Mouse (Mus musculus): ENCODE results near the gene Igflr1.

Igflr1 gene

DNA sequence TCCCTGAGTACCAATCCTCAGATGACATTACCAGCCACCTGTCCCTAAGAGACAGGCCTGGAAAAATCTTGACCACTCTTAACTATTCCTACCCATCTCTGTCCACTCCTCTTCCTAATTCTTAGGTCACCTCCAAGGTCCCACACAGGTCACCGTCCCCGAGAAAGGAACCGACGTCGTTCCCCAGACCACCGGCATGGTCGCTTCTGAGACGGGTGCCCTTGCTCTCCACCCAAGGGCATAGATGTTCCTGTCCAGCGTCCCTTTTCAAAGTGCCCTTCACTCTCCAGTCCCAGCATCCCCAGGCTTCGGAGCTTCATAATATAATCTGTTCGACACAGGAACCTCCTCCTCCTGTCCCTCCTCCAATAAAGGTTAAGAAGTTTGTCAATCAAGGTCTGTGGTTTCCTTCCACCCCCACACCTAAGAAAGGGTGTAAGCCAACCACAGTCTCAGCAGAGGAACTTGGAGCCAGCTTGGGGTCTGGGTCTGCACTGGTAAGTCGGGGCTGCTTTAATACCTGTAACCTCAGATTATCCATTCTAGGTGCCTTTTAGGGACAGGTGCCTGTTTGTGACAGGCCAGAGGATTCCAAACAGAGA is at the start of gene Igflr1:
Igflr1 (plus strand) TSS at position 458 of the 602 bp plus-strand sequence.
- no peak for DNase-seq

DNA sequence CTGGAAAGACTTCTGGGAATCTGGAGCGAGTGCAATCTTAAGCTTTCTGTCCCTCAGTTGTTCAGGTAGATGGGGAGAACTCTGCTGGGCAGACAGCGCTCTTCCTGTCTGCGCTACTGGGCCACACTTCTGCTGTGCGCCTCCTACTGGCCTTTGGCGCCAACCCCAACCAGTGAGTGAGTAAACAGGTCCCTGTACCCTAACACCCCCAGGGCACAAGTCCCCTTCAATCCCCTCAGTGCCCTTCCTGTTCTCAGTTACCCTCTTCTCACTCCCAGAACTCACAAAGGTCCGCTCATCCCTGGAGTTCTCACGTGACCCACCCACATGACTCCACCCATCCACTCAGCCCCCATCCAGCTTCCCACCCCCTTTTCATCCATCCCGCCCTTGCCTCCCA is 46.9 kb upstream of the Igflr1 start:
- DNase-seq: no peak

DNA sequence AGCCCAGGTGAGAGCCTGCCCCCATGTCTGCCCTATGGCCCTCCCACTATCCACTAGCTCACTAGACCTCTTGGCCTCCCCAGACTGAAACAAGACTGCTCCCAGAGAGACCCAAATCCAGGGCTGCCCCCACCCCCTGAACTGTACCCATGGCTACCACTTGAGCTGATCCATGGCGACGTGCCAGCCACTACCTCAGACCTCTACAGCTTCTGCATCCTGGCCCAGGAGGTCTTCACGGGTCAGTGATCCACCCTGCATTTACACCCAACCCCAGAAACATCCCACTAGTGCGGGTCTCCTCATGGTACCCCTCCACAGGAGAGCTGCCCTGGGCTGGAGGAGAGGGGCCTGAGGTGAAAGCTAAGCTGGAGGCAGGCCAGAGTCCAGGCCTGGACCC is 44.8 kb upstream of the Igflr1 start:
- no peak for DNase-seq

DNA sequence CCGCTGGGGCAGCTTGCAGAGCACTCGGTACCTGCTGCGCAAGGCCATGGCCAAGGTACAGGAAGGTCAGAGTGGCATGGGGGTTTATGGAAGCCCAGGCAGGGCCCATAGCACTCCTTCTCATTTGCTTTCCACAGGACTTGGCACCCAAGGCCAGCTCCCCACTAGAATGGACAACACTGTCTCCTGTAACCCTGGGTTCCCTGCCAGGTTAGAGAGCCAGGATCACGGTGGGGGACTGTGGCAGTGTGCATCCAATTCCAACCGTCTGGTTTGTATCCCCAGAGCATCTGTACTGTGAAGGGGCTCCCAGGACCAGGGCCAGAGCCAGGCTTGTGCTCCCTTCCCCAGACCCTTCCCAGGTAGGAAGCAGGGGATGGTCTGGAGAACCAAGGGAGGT is 44.4 kb upstream of the Igflr1 start:
- no peak for DNase-seq

- no peak for DNase-seq
Observed at GRCm38 (mm10) chr7:30522871-30523270, 42.4 kb upstream of the Igflr1 start.

DNA sequence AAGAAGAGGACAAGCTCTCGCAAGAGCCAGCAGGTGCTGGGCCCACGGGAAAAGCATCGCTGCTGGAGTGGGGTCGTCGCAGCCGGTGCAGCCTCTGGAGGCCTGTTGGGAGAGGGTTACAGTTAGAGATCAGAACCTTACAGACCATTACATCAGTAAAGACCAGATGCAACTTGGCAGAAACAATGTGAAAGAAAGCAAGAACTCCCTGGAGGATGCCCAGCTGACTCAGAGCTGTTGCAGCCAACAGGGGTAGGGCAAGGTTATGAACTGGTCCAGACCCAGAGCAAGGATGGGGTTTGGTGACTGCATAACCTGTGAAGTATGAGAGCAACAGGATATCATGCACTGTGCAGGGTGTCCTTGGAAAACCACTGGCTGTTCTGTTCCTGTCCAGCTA is 40.7 kb upstream of the Igflr1 start:
- no peak for DNase-seq

GRCm38 (mm10) chr7:30525954-30526353 is 39.3 kb upstream of the Igflr1 start:
- no peak for DNase-seq

- DNase-seq: no peak
Observed at GRCm38 (mm10) chr7:30526399-30526798, 38.8 kb upstream of the Igflr1 start.

DNA sequence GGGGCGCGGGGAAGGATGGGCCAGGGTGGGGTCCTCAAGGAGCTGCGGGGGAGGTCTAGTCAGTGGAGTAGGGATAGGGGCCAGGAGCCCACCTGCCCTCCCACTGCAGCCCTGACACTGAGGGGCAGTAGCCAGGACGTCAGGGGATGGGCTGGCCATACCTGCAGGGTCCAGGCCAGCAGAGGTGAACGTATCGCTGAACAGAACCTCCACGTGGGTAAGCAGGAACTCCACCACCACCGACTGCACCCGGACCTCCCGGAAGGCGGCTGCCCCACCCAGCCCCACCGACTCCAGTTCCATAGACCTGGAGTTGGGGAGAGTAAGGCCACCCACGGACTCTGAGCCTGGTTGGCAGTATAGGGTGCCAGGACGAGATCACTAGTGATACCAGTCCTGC is 38.2 kb upstream of the Igflr1 start:
- no peak for DNase-seq

DNA sequence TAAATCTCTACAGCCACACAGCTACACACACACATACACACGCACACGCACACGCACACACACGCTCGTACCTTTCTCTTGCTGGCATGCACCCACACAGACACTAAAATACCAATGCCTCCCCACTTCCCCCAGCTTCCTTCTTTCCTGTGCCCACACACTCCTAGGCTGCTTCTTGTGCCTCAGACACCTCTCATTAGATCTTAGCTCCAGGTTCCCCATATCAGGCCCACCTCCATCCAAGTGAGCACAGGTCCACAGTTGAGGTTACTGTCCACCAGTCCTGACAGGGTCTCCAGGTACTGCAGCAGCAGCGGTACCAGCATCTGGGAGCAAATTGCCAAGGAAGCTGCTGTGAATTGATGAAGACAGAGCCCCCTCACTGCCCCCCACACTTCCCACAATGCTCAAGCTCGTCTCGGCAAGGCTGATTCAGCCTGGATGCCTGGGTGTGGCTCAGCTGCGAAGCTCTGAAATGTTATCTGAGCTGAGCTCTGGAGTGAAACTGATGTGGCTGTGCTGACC is 33.9 kb upstream of the Igflr1 start:
- no peak for DNase-seq

GRCm38 (mm10) chr7:30532931-30533330 is 32.3 kb upstream of the Igflr1 start:
- no peak for DNase-seq

- no peak for DNase-seq
Observed at GRCm38 (mm10) chr7:30533941-30534632, 31.1 kb upstream of the Igflr1 start.

DNA sequence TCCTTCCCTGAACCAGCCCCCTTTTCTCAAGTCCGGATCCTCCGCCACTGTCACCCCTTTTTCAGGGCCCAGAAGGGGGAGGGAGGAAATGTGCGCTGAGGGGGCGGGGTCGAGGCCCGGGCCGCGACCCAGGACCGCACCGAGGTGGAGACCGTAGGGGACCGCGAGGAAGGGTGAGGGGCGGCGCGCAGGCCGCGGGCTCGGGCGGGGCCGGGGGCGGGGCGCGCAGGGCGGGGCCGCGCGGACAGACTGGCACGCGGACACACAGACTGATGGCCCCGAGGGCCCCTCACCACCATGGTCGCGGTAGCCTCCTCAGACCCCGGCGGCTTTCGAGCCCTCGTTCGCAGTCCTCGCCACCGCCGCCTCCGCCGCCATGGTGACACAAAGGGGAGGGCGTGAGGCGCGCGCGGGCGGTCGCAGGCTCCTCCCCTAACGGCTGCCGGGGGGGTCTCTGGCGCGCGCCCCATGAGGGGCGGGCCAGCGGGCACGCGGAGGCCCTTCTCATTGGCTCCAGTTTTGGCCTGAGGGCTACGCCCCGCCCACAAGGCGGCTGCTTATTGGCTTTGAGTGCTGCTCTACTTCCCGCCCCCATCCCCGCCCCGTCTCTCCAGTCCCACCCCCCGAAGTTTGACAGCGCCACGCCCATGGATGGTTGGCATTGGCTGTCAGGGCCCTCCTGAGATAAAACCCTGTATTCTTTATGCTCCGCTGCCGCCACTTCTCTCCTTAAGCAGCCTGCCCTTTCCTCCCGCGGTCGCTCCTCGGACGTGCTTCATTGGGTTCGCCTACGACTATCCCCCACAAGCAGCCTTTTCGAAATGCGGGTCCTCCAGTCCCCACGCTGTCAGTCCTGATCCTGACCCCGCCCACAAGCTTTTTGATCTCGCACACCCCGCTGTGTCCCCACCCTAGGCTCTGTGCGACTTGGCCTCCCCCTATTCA is 30.3 kb upstream of the Igflr1 start, which contains the start of gene Arhgap33:
Arhgap33 (minus strand) TSS at position 428 of the 945 bp plus-strand sequence.
- peak; percentile 97 for DNase-seq

- no peak for DNase-seq
Observed at GRCm38 (mm10) chr7:30540572-30540971, 24.7 kb upstream of the Igflr1 start.

- DNase-seq: no peak
Observed at GRCm38 (mm10) chr7:30544327-30544726, 20.9 kb upstream of the Igflr1 start.

DNA sequence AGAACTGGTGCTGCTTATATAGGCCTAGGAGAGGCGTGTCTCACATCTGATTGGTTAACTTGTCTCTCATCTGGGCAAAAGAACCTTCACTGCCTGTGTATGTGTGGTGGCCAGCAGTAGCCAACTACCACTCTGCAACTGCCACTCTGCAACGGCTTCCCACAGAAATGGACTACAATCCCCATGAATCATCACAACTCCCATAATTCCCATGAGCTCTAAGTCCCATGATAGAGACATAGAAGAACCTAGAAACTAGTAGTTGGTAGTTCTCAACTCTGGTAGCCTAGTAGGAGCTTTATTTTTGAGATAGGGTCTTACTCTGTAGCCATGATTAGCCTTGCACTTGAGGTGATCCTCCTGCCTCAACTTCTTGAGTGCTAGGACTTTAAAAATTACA is 15.3 kb upstream of the Igflr1 start:
- DNase-seq: no peak

GRCm38 (mm10) chr7:30550603-30551002 is 14.6 kb upstream of the Igflr1 start:
- DNase-seq: no peak

- DNase-seq: no peak
Observed at GRCm38 (mm10) chr7:30551445-30552101, 13.7 kb upstream of the Igflr1 start.

DNA sequence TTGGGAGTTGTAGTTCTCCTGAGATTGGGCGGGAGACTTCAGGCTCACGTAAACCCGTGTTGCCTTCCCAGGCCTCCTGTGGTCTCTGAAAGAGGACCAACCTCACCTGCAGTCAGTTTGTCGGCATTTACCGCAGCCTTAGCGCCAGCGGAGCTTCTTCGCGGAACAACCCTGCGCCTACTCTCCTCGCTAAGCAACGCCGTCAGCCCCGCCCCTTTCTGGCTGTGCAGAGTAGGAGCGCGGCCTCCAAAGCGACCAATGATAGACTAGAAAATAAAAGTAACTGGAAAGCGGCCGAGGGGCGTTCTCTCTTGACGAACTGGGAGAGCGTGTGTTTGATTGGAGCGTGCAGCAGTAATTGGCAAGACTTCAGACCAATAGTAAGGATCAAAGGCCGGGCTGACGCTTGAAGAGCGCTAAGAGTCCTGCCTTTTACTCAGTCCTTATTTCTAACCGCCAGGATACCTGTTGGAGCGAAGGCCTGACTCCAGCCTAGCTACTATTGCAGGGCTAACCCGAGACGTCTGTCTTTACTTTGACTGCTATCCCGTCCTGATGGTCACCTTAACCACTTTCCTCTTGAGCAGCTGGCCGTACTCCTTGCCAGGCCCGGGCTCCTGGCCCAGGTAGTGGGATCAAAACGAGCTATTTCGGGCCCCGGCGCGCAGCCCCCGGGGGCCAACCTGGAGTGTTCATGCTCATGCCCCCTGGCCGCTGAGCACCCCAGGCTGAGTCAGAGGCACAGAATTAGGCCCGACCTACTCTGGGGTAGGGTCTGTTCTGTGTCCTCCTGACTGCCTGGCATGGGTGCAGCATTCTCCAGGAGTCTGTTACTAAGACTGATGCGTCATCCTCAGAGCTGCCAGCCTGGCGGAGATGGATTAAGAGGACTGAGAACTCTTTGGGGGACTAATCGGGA is 12.9 kb upstream of the Igflr1 start, which contains the start of the genes Hspb6 and Proser3:
Hspb6 (plus strand) TSS at position 77 of the 919 bp plus-strand sequence.
Proser3 (minus strand) TSS at position 198 of the 919 bp plus-strand sequence.
- DNase-seq: peak; percentile 96

DNA sequence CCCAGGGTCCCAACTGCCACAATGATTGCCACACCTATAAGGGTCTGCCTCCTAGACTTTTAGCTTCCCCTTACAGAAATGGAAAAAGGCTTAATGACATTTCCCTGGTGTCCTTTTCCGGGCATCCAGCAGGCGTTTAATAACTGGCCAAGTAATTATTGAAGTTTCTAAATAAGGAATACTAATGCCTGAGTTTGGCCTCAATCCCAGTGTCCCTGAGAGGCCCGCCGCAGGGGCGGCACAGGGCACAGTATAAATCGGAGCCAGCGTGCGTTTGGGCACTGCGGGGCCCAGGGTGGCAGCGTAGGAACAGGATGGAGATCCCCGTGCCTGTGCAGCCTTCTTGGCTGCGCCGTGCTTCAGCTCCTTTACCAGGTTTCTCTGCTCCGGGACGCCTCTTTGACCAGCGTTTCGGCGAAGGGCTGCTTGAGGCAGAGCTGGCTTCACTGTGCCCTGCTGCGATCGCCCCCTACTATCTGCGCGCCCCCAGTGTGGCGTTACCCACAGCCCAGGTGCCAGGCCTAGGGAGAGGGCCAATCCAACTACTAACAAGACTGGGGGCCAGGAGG is 12.1 kb upstream of the Igflr1 start:
- DNase-seq: peak; percentile 40
